Mouse (Mus musculus): ENCODE measurements around the gene C130079G13Rik.
"Not testable (repeated sequence)": the region's sequence is repeated elsewhere in the genome, so short reads cannot be mapped to it uniquely, and the experiment has no call there.

The C130079G13Rik gene

DNA sequence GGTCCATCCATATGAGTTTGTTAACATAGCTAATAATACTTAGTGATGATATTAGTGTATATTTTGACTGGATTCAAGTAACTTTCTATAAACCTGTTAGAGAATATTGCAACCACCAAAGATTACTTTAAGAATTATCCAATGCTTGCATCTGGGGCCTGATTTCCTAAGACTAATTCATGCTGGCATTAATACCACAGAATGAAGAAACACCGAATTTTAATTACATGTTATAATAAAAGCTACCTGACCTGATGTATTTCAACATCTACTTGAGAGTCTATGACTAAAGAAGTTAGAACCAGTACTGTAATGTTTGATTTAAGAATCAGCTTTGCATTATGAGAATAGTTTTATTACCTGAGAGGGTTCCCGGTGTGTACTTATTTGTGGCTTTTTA, at the start of gene C130079G13Rik:
TSS of gene C130079G13Rik (plus strand) at position 301 of the 400 bp plus-strand sequence.
- no peak for DNase-seq

DNA sequence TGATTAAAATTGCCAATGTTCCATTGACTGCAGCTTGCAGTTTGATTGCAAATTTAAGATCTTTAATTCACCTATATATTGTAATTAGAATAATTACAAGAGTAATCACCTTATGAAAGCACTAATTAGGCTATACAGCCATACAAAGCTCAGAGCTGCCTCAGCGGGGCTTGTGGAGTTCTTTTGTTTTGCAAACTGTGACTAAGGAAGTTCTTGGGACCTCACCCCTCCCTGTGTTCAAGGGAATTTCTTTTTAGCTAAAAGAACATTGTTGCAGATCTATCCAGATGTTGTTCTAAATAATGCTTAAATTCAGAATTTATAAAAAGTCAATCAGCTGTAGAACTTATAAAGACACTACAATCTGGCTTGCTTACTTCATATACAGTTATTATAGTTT, 47.4 kb upstream of the C130079G13Rik start:
- not testable (repeated sequence) for DNase-seq

DNA sequence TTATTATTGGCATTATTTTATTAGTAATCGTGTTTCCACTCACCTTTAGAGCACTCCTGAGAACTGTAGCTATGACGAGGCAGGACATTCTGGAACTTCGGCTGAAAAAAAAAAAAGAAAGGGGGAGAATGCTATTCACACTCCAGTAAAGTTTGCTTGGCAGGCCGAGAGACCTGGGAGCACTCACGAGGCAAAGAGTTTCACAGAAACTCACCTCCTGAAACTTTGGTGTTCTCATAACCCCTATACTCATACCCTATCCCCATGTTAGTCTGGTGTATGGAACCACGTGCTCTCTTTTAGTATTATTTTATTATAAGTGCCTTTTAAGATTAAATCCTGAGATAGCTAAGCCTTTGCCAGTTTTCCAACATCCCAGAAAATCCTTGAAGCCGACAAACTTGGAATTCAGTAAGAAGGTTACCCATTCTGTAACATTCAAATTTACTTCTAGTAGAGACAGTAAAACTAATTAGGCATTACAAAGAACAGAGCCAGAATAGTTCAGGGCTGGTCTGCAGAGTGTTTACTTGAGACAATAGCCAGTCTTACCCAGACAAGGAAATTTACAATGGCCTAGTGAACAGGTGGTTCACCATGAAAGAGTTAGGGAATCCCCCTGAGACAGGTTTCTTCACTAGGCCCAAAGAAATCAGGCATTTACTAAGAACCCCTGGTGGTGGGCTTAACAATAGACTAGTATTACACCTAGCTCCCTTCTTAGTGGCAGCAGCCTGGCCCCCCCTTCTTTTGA, 45.0 kb upstream of the C130079G13Rik start:
- DNase-seq, result not testable (repeated sequence)

DNA sequence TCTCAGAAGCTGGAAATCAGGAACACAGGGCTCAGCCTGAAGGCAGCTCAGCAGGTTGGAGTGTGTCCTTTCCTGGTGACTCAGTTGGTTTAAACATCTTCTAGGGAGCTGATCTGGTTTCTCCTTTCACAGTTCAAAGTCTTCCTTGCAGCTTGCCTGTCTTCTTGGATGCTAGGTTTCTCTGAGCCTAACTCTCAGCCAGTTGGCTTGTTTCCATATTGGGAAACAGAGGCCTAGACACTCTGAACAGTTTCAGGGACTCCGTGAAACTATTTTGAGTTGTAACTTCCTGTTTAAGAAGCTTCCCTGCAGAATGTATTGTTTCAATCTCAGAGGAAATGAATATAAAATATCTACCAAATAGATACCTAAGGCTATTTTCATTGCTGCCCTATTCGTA, 31.7 kb upstream of the C130079G13Rik start:
- no peak for DNase-seq

DNA sequence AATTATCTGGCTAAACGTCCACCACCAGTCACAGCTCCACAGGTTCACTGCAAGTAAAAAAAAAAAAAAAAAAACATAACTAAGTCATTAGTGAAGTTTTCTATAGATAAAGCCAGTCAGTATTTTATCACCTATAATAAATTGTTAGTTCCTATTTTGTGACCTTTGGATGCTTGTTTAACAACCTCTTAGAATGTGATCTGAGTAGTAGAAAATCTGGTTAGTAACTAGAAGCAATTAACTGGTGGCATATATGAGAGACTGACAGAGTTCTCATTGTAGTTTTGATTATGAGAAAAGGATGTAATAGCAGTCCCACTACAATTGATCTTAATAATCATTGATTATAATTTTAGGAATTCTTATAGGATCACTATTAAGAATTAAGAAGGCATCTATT, 9.6 kb downstream of the C130079G13Rik start:
- no peak for DNase-seq

DNA sequence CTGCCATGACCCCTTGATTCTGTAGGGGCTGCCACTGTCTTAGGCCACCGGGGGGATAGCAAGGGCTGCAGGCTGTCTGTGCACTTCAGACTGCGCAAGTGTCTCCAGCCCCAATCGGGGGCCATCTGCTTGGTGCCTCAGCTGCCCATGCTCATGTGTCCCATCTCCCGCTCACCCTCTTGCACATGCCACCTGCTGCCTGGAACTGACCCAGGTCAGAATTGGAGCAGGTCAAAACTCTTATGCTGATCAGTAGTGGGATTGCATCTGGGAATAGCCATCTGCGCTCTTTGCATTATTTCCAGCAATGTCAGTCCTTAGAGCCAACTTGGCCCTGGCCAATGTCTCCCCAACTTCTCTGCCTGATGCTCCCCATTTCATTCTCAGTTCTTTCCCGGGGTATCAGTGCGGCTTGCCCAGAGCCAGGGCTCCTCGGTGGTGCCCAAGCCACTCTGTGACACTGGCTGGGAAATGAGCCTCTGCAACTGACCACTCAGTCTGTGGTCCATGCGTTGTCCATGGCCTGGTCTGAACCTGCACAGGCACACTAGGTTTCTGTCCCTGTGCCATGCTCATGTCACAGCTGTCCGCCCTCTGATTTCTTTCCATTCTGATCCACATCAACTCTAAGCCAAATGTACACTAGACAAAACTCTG, 22.4 kb downstream of the C130079G13Rik start:
- DNase-seq, result peak; percentile 20 to 39

DNA sequence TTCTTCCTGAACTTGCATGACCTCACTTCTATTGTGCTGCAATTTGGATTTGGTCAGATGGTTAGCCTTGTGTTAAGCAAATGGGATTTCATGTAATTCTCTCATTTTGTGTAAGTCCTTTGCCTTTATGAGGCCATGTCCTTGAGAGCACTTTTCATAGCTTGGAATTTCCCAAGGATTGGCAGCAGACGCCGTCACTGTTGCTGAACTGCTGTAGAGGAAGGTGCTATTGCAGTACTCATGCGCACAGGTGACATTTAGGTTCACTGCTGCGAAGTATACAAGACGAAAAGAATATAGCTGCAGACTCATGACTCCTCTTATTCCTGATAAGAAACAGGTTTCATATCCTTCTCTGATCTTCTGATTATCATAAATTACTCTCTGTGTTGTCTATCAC, 45.9 kb downstream of the C130079G13Rik start:
- no peak for DNase-seq

DNA sequence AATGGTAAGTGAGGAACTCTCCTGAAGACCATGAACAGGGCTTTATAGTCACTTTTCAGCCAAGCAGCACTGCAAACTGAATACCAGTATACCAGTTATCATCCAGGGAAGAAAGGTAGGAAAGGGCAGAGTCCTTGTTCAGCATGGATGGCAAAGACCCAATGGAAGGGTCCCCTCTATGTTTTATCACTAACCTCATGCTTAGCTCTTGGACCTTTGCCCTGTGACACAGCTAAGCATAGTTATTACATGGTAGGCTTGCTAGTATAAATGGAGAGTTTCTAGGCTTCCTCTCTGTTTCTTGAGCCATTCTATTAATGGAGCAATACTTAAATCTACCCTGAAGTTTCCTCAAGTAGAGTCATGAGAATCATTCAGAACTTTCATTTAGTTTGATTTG, 49.6 kb downstream of the C130079G13Rik start:
- no peak for DNase-seq

Data from cerebellum, postnatal 25 days (tissue).